Mouse (Mus musculus) MEL (cell line): Measurements from ENCODE around the gene Ccdc50. TPM values are rescaled to one million over a fixed set of nuclear protein-coding genes. Genes with fewer than 3 reads are reported as not detected.

Experiments used
- DNase-seq: peaks from one replicate; pipeline ENCODE4 v3.0.0; 2011; ENCODE audit warnings: low read depth, low spot score
- H3K27ac ChIP-seq: 2 replicates; pipeline ENCODE4 v1.5.1; 2012; ENCODE audit warnings: low read depth, mild to moderate bottlenecking, control low read depth, low read length, moderate library complexity; ENCODE audit not compliant: control insufficient read depth
- H3K27me3 ChIP-seq, 2 experiments: fragments of 150-350 bp in 1 of 2; sonication (generic) in 1 of 2; 2 replicates each; pipeline ENCODE4 v1.6.1; 2012; ENCODE audit warnings: low read length in 2 of 2, mild to moderate bottlenecking in 2 of 2, improper control_type of control experiment in 1 of 2, moderate library complexity in 1 of 2; ENCODE audit not compliant: insufficient read depth in 2 of 2, control insufficient read depth in 1 of 2
- H3K36me3 ChIP-seq, 2 experiments: 2 replicates each; pipeline ENCODE4 v1.6.1; 2012 to 2014; ENCODE audit warnings: low read length in 2 of 2, improper control_type of control experiment in 1 of 2, inconsistent platforms in 1 of 2, mild to moderate bottlenecking in 1 of 2; ENCODE audit not compliant: insufficient read depth in 2 of 2, control insufficient read depth in 1 of 2
- H3K4me1 ChIP-seq, 2 experiments: fragments of 150-350 bp in 1 of 2; sonication (generic) in 1 of 2; 2 replicates each; pipeline ENCODE4 v1.6.1; 2012; ENCODE audit warnings: low read length in 2 of 2, improper control_type of control experiment in 1 of 2, mild to moderate bottlenecking in 1 of 2; ENCODE audit not compliant: insufficient read depth in 2 of 2, control insufficient read depth in 1 of 2
- H3K4me3 ChIP-seq, 2 experiments: fragments of 150-350 bp in 1 of 2; sonication (generic) in 1 of 2; 2 replicates each; pipeline ENCODE4 v1.5.1; 2012; ENCODE audit warnings: low read depth in 2 of 2, low read length in 2 of 2, mild to moderate bottlenecking in 2 of 2, moderate library complexity in 2 of 2, control low read depth in 1 of 2, improper control_type of control experiment in 1 of 2; ENCODE audit not compliant: control insufficient read depth in 1 of 2, insufficient read depth in 1 of 2
- H3K79me2 ChIP-seq: 2 replicates; pipeline ENCODE4 v1.6.1; 2012; ENCODE audit warnings: mild to moderate bottlenecking, low read length, moderate library complexity; ENCODE audit not compliant: control insufficient read depth, poor library complexity, insufficient read depth
- H3K9ac ChIP-seq: 2 replicates; pipeline ENCODE4 v1.6.1; 2012; ENCODE audit warnings: low read depth, mild to moderate bottlenecking, control low read depth, low read length, moderate library complexity; ENCODE audit not compliant: control insufficient read depth, poor library complexity, severe bottlenecking
- H3K9me3 ChIP-seq: fragments of 150-350 bp; sonication (generic); replicated peaks from 2 replicates; pipeline ENCODE4 v1.6.1; 2012; ENCODE audit warnings: mild to moderate bottlenecking, low read length, improper control_type of control experiment, moderate library complexity; ENCODE audit not compliant: insufficient read depth
- CTCF ChIP-seq, 3 experiments: IDR thresholded peaks in 2 of 3; conservative IDR thresholded peaks in 1 of 3; 2 replicates each; pipeline ENCODE4 v1.5.1; 2011 to 2012; ENCODE audit warnings: low read length in 3 of 3, low read depth in 2 of 3, mild to moderate bottlenecking in 2 of 3, improper control_type of control experiment in 1 of 3, inconsistent platforms in 1 of 3, mixed read lengths in 1 of 3, moderate library complexity in 1 of 3; ENCODE audit not compliant: control insufficient read depth in 1 of 3, insufficient read depth in 1 of 3, poor library complexity in 1 of 3, severe bottlenecking in 1 of 3
- E2F4 ChIP-seq: IDR thresholded peaks from 2 replicates; pipeline ENCODE4 v1.6.1; 2011; ENCODE audit warnings: low read depth, low read length, improper control_type of control experiment, borderline replicate concordance
- ELF1 ChIP-seq: IDR thresholded peaks from 2 replicates; pipeline ENCODE4 v1.6.1; 2014; ENCODE audit warnings: low read depth, mild to moderate bottlenecking, inconsistent platforms, low read length, improper control_type of control experiment, moderate library complexity
- ETS1 ChIP-seq: IDR thresholded peaks from 2 replicates; pipeline ENCODE4 v1.6.1; 2012; ENCODE audit warnings: low read depth, mild to moderate bottlenecking, inconsistent platforms, low read length, improper control_type of control experiment, moderate library complexity
- GABPA ChIP-seq: IDR thresholded peaks from 2 replicates; pipeline ENCODE4 v1.6.1; 2012; ENCODE audit warnings: low read depth, mild to moderate bottlenecking, inconsistent platforms, low read length, improper control_type of control experiment, moderate library complexity
- MAX ChIP-seq: IDR thresholded peaks from 2 replicates; pipeline ENCODE4 v1.6.1; 2011; ENCODE audit warnings: low read length, improper control_type of control experiment
- MAZ ChIP-seq: IDR thresholded peaks from 2 replicates; pipeline ENCODE4 v1.6.1; 2012; ENCODE audit warnings: low read depth, mild to moderate bottlenecking, inconsistent platforms, low read length, improper control_type of control experiment
- MEF2A ChIP-seq: IDR thresholded peaks from 2 replicates; pipeline ENCODE4 v1.6.1; 2014; ENCODE audit warnings: low read depth, mild to moderate bottlenecking, inconsistent platforms, low read length, improper control_type of control experiment; ENCODE audit not compliant: poor library complexity, insufficient replicate concordance, severe bottlenecking; ENCODE audit errors: extremely low read depth
- MXI1 ChIP-seq: IDR thresholded peaks from 2 replicates; pipeline ENCODE4 v1.6.1; 2011; ENCODE audit warnings: mild to moderate bottlenecking, low read depth, low read length, improper control_type of control experiment
- MYB ChIP-seq: IDR thresholded peaks from 2 replicates; pipeline ENCODE4 v1.6.1; 2011; ENCODE audit warnings: mild to moderate bottlenecking, low read depth, low read length, improper control_type of control experiment
- MYC ChIP-seq: IDR thresholded peaks from 2 replicates; pipeline ENCODE4 v1.6.1; 2011; ENCODE audit warnings: low read depth, mild to moderate bottlenecking, low read length, improper control_type of control experiment, moderate library complexity
- POLR2A ChIP-seq, 2 experiments: IDR thresholded peaks; 2 replicates each; pipeline ENCODE4 v1.6.1; 2011 to 2012; ENCODE audit warnings: low read length in 2 of 2, mild to moderate bottlenecking in 2 of 2, control low read depth in 1 of 2, improper control_type of control experiment in 1 of 2, low read depth in 1 of 2, moderate library complexity in 1 of 2; ENCODE audit not compliant: control insufficient read depth in 1 of 2, insufficient read depth in 1 of 2, poor library complexity in 1 of 2
- POLR2AphosphoS5 ChIP-seq: IDR thresholded peaks from 2 replicates; pipeline ENCODE4 v1.6.1; 2012; ENCODE audit warnings: low read depth, borderline replicate concordance, mild to moderate bottlenecking, inconsistent platforms, low read length, moderate library complexity, mixed read lengths
- RAD21 ChIP-seq: IDR thresholded peaks from 2 replicates; pipeline ENCODE4 v1.6.1; 2011; ENCODE audit warnings: mild to moderate bottlenecking, low read depth, low read length, improper control_type of control experiment
- TAL1 ChIP-seq: IDR thresholded peaks from 2 replicates; pipeline ENCODE4 v1.6.1; 2012; ENCODE audit warnings: mild to moderate bottlenecking, inconsistent platforms, low read length, moderate library complexity, mixed read lengths
- TCF12 ChIP-seq: IDR thresholded peaks from 2 replicates; pipeline ENCODE4 v1.6.1; 2014; ENCODE audit warnings: low read depth, mild to moderate bottlenecking, inconsistent platforms, low read length, improper control_type of control experiment, moderate library complexity
- UBTF ChIP-seq: IDR thresholded peaks from 2 replicates; pipeline ENCODE4 v1.6.1; 2012; ENCODE audit warnings: low read depth, mild to moderate bottlenecking, inconsistent platforms, low read length, improper control_type of control experiment, moderate library complexity, borderline replicate concordance; ENCODE audit not compliant: insufficient read depth
- USF1 ChIP-seq: IDR thresholded peaks from 2 replicates; pipeline ENCODE4 v1.6.1; 2014; ENCODE audit warnings: low read depth, mild to moderate bottlenecking, inconsistent platforms, low read length, improper control_type of control experiment, moderate library complexity
- USF2 ChIP-seq, 2 experiments: IDR thresholded peaks; 2 replicates each; pipeline ENCODE4 v1.6.1; 2011 to 2012; ENCODE audit warnings: improper control_type of control experiment in 2 of 2, low read length in 2 of 2, borderline replicate concordance in 1 of 2, inconsistent platforms in 1 of 2, low read depth in 1 of 2, mild to moderate bottlenecking in 1 of 2; ENCODE audit not compliant: insufficient read depth in 1 of 2
- ZC3H11A ChIP-seq: IDR thresholded peaks from 2 replicates; pipeline ENCODE4 v1.6.1; 2012; ENCODE audit warnings: low read depth, mild to moderate bottlenecking, inconsistent platforms, low read length, improper control_type of control experiment
- ZKSCAN1 ChIP-seq: IDR thresholded peaks from 2 replicates; pipeline ENCODE4 v1.6.1; 2012; ENCODE audit warnings: low read depth, mild to moderate bottlenecking, inconsistent platforms, low read length, improper control_type of control experiment, moderate library complexity
- ZMIZ1 ChIP-seq: IDR thresholded peaks from 2 replicates; pipeline ENCODE4 v1.6.1; 2012; ENCODE audit warnings: low read depth, mild to moderate bottlenecking, inconsistent platforms, low read length, improper control_type of control experiment, moderate library complexity
- polyA plus RNA-seq, 2 experiments: library from polyadenylated mRNA; stranded (reverse) in 1 of 2; unstranded in 1 of 2; fragments of >175 nt in 1 of 2; fragments of >200 nt in 1 of 2; gene quantifications; 2 replicates each; pipeline versions ENCODE4 v1.2.1 to v1.2.4; 2012; ENCODE audit warnings: low replicate concordance in 2 of 2, low read depth in 1 of 2; ENCODE audit not compliant: insufficient read length in 2 of 2, insufficient read depth in 1 of 2, missing spikeins in 1 of 2
- total RNA-seq: library from RNA; depleted of rRNA; stranded (reverse); fragments of 300-350 nt; gene quantifications from 2 replicates; pipeline ENCODE4 v1.2.3, GENCODE M21; 2012

Ccdc50 gene
- total and polyA plus RNA-seq, 3 experiments = 15.1 to 30.6 (median 20.4) TPM

- TF ChIP-seq RAD21 (no peak), USF2 (IDR thresholded peaks at IDR 0.05; ENCODE audit: borderline replicate concordance in 1 of 2, insufficient read depth in 1 of 2, low read depth in 1 of 2, low read length in 2 of 2) (no peak), MYC (no peak), POLR2AphosphoS5 (no peak), ETS1 (no peak), ZC3H11A (no peak)
- no peak overlapping the region for H3K27ac ChIP-seq
- H3K27me3 ChIP-seq = peaks cover 0 to 1% of the 10 kb centered on the region in 2 experiments; a peak in 2 of 4 replicates
- H3K36me3 ChIP-seq = no peaks in the 10 kb centered on the region; a peak in 1 of 4 replicates
- no peak overlapping the region for H3K4me3 ChIP-seq
- H3K9ac ChIP-seq = no peak overlapping the region
- no peaks in the 10 kb centered on the region for H3K79me2 ChIP-seq
- no peaks in the 10 kb centered on the region for H3K4me1 ChIP-seq
- DNase-seq = no peak
- H3K9me3 ChIP-seq = no peaks in the 10 kb centered on the region
Observed at GRCm38 (mm10) chr16:27354464-27354863, 34.2 kb upstream of the Ccdc50 start.

DNA sequence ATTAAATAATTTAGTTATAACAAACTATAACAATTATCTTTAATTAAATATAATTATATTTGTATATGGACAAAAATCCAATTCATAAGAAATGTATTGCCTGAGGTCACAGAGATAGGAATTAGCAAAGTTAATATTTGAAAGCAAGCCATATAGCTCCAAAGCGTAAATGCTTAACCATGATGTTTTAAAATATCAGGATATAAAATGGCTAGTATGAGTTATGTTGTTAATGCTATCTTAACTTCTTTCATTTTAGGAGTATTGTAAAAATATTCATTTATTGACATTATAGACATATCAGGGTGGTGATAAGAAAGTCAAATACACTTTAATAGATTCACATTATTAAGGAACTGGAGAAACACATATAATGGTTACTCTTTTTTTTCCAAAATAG, 28.6 kb upstream of the Ccdc50 start:
- no peaks in the 10 kb centered on the region for H3K79me2 ChIP-seq
- no peak overlapping the region for H3K27ac ChIP-seq
- TF ChIP-seq ZMIZ1 (no peak), USF2 (IDR thresholded peaks at IDR 0.05; ENCODE audit: borderline replicate concordance in 1 of 2, insufficient read depth in 1 of 2, low read depth in 1 of 2, low read length in 2 of 2) (no peak), TCF12 (no peak), MEF2A (no peak), ELF1 (no peak), GABPA (no peak), USF1 (no peak), CTCF (IDR thresholded peaks at IDR 0.05 in 2 of 3, conservative IDR thresholded peaks at IDR 0.05 in 1 of 3; ENCODE audit: control insufficient read depth in 1 of 3, insufficient read depth in 1 of 3, low read depth in 2 of 3, low read length in 3 of 3, poor library complexity in 1 of 3, severe bottlenecking in 1 of 3) (no peak), TAL1 (no peak), MYB (no peak), MAZ (no peak), UBTF (no peak), POLR2A (IDR thresholded peaks at IDR 0.05; ENCODE audit: control insufficient read depth in 1 of 2, insufficient read depth in 1 of 2, low read depth in 1 of 2, low read length in 2 of 2, poor library complexity in 1 of 2) (no peak), MXI1 (no peak), E2F4 (no peak), ZKSCAN1 (no peak), MAX (no peak)
- no peak overlapping the region for H3K9ac ChIP-seq
- H3K36me3 ChIP-seq = no peaks in the 10 kb centered on the region
- H3K9me3 ChIP-seq = no peaks in the 10 kb centered on the region
- H3K27me3 ChIP-seq = no peaks in the 10 kb centered on the region
- H3K4me1 ChIP-seq = no peaks in the 10 kb centered on the region
- H3K4me3 ChIP-seq = no peak overlapping the region
- DNase-seq = no peak
